Mouse (Mus musculus): ENCODE measurements around the gene Gsk3a. TPM values are rescaled to one million over a fixed set of nuclear protein-coding genes. Genes with fewer than 3 reads are reported as not detected.

Gsk3a gene
- total and polyA plus RNA-seq, 3 experiments = 45.8 to 76.1 (median 47.5) TPM

DNA sequence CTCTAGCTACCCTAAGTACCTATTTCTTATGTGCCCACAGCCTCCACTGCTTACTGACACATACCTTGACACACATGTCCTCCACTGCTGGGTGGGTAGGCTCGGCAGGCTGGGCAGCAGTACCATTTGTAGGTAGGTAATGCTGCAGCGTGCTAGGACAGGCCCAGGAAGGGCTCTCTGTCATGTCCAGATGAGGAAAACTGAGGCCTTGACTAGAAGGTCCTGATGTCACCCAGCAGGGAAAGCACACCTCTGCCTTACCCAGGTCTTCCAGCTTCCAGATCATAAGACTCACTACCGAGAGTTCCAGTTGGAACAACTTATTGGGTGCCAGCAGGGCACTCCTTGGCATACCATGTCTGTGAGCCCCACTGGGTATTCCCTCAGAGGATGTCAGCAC, 37.3 kb upstream of the Gsk3a start:
- Histone ChIP-seq H3K4me3 (replicated peaks in 1 of 3; ENCODE audit: low read depth in 2 of 3, low read length in 2 of 3, poor library complexity in 1 of 3) (no peak overlapping the region), H3K4me2 (ENCODE audit: insufficient read depth, low read depth, poor library complexity, severe bottlenecking) (no peak overlapping the region), H3K27ac (ENCODE audit: insufficient read depth, low read depth) (no peak overlapping the region), H3K79me2 (replicated peaks; ENCODE audit: control insufficient read depth, extremely low read depth, insufficient read depth, poor library complexity, severe bottlenecking) (no peaks in the 10 kb centered on the region), H3K36me3 (replicated peaks in 1 of 2; ENCODE audit: control insufficient read depth in 1 of 2, insufficient read depth in 1 of 2, low read length in 1 of 2) (peaks cover 30 to 59% of the 10 kb centered on the region in 2 experiments), H3K4me1 (ENCODE audit: control insufficient read depth in 1 of 2, insufficient read depth in 2 of 2) (peaks cover 50 to 77% of the 10 kb centered on the region in 2 experiments), H3K9ac (ENCODE audit: insufficient read depth, low read depth) (no peak overlapping the region), H3K27me3 (replicated peaks) (no peaks in the 10 kb centered on the region), H3K9me3 (replicated peaks; ENCODE audit: low read length) (no peaks in the 10 kb centered on the region)
- in situ Hi-C loops (cut with MboI; ENCODE audit: low pct_ligation_motif_present, low pct_unique_long_range_greater_than_20kb, low sequenced_read_pairs) (loop anchor here (5.0 to 10.0 kb wide), 3 partner anchors 33 to 143 kb away; no protein-coding TSS in a partner anchor), dilution Hi-C loops (cut with MboI; ENCODE audit: extremely low pct_ligation_motif_present, extremely low pct_unique_long_range_greater_than_20kb, low sequenced_read_pairs) (no loop called here)
- TF ChIP-seq SIN3A (IDR thresholded peaks at IDR 0.05; ENCODE audit: low read length) (no peak), PAX5 (IDR thresholded peaks at IDR 0.05; ENCODE audit: low read length) (no peak), RCOR1 (conservative IDR thresholded peaks at IDR 0.05; ENCODE audit: low read depth, low read length) (no peak), ZKSCAN1 (IDR thresholded peaks at IDR 0.05; ENCODE audit: borderline replicate concordance, low read depth, low read length) (no peak), GABPA (IDR thresholded peaks at IDR 0.05; ENCODE audit: insufficient replicate concordance, low read depth, low read length) (no peak)
- DNase-seq (ENCODE audit: extremely low read depth) = no peak

DNA sequence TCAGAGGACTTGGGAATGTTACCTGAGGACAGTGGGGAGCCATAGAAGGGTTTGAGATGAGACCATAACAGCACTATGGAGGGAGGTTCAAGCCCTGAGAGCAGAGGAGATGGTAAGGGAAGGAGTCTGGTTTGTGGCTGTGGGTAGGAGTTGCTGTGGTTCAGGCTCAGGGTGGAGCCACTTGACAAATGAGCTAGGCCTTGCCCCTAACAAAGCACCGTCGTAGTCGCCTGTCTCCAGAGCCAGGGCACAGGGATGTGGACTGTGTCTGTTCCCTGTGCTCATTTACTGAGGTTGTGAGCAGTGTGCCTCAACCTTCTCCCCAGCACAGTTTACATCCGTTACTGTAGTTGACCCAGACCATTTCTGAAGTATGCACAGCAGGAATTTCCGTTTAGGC, 36.9 kb upstream of the Gsk3a start:
- H3K36me3 ChIP-seq (replicated peaks in 1 of 2; ENCODE audit: control insufficient read depth in 1 of 2, insufficient read depth in 1 of 2, low read length in 1 of 2) = peaks cover 30 to 59% of the 10 kb centered on the region in 2 experiments
- no peak overlapping the region for H3K4me3 ChIP-seq (replicated peaks in 1 of 3; ENCODE audit: low read depth in 2 of 3, low read length in 2 of 3, poor library complexity in 1 of 3)
- no peak for DNase-seq (ENCODE audit: extremely low read depth)
- dilution Hi-C loops (cut with MboI; ENCODE audit: extremely low pct_ligation_motif_present, extremely low pct_unique_long_range_greater_than_20kb, low sequenced_read_pairs) (no loop called here), in situ Hi-C loops (cut with MboI; ENCODE audit: low pct_ligation_motif_present, low pct_unique_long_range_greater_than_20kb, low sequenced_read_pairs) (loop anchor here (10.0 kb wide), 1 partner anchor 90 kb away; no protein-coding TSS in a partner anchor)
- no peak for TF ChIP-seq TBP (conservative IDR thresholded peaks at IDR 0.05; ENCODE audit: low read depth, low read length)
- no peak for TF ChIP-seq PAX5 (IDR thresholded peaks at IDR 0.05; ENCODE audit: low read length)
- no peak for TF ChIP-seq JUN (IDR thresholded peaks at IDR 0.05; ENCODE audit: insufficient read depth, low read depth, low read length)
- no peak for TF ChIP-seq JUND (conservative IDR thresholded peaks at IDR 0.05; ENCODE audit: low read depth, low read length)
- H3K9me3 ChIP-seq (replicated peaks; ENCODE audit: low read length) = no peaks in the 10 kb centered on the region
- H3K27ac ChIP-seq (ENCODE audit: insufficient read depth, low read depth) = no peak overlapping the region
- no peaks in the 10 kb centered on the region for H3K27me3 ChIP-seq (replicated peaks)
- peaks cover 52 to 77% of the 10 kb centered on the region in 2 experiments for H3K4me1 ChIP-seq (ENCODE audit: control insufficient read depth in 1 of 2, insufficient read depth in 2 of 2)
- H3K4me2 ChIP-seq (ENCODE audit: insufficient read depth, low read depth, poor library complexity, severe bottlenecking) = no peak overlapping the region
- H3K79me2 ChIP-seq (replicated peaks; ENCODE audit: control insufficient read depth, extremely low read depth, insufficient read depth, poor library complexity, severe bottlenecking) = no peaks in the 10 kb centered on the region
- H3K9ac ChIP-seq (ENCODE audit: insufficient read depth, low read depth) = no peak overlapping the region

DNA sequence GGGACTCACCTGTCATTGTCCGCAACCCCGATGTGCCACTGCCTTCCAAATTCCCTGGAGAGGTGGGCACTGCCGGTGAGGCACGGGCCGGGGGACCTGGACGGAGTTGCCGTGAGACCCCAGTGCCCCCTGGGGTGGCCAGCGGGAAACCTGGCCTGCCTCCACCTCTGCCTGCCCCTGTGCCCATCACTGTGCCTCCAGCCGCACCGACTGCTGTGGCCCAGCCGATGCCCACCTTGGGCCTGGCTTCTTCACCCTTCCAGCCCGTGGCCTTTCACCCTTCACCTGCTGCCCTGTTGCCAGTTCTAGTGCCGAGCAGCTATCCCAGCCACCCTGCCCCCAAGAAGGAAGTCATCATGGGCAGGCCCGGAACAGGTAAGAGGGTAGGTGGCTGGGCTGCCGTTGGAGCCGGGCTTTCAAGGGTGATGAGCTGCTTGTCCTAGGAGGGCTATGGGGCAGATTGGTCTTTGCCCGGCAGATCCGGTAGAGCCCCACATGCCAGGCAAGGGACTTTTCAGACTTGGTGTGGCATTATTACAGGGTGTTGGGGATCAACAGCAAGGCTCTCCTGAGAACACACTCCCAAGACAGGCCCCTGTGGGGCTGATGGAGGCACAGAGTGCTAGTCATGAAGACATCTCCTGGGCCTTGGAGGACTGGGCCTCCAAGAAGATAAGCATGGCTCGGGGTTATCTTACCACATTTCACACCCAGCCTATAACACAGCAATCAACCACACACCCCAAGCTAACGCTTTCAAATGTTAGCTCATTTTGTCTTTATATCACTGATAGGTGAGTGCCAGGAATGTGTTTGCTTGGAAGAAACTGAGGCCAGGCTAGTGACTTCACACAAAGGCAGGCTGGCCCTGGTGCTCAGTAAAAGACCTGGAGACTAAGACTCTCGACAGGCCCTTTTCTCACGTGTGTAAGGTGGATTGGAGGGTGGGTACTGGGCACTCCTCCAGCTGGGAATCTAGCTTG, 35.9 kb upstream of the Gsk3a start:
- dilution Hi-C loops (cut with MboI; ENCODE audit: extremely low pct_ligation_motif_present, extremely low pct_unique_long_range_greater_than_20kb, low sequenced_read_pairs) (no loop called here), in situ Hi-C loops (cut with MboI; ENCODE audit: low pct_ligation_motif_present, low pct_unique_long_range_greater_than_20kb, low sequenced_read_pairs) (loop anchor here (10.0 kb wide), 1 partner anchor 89 kb away; no protein-coding TSS in a partner anchor)
- no peak overlapping the region for H3K4me3 ChIP-seq (replicated peaks in 1 of 3; ENCODE audit: low read depth in 2 of 3, low read length in 2 of 3, poor library complexity in 1 of 3)
- H3K27me3 ChIP-seq (replicated peaks) = no peaks in the 10 kb centered on the region
- no peaks in the 10 kb centered on the region for H3K9me3 ChIP-seq (replicated peaks; ENCODE audit: low read length)
- 0 out of 2 replicates have a peak, but pooled peaks cover 2% of the 10 kb centered on the region for H3K79me2 ChIP-seq (replicated peaks; ENCODE audit: control insufficient read depth, extremely low read depth, insufficient read depth, poor library complexity, severe bottlenecking)
- peaks cover 30 to 59% of the 10 kb centered on the region in 2 experiments for H3K36me3 ChIP-seq (replicated peaks in 1 of 2; ENCODE audit: control insufficient read depth in 1 of 2, insufficient read depth in 1 of 2, low read length in 1 of 2)
- H3K4me1 ChIP-seq (ENCODE audit: control insufficient read depth in 1 of 2, insufficient read depth in 2 of 2) = peaks cover 52 to 73% of the 10 kb centered on the region in 2 experiments
- H3K4me2 ChIP-seq (ENCODE audit: insufficient read depth, low read depth, poor library complexity, severe bottlenecking) = no peak overlapping the region
- TF ChIP-seq SMC3 (IDR thresholded peaks at IDR 0.05; ENCODE audit: low read depth, low read length) (no peak), PAX5 (IDR thresholded peaks at IDR 0.05; ENCODE audit: low read length) (no peak)
- DNase-seq (ENCODE audit: extremely low read depth) = no peak
- H3K9ac ChIP-seq (ENCODE audit: insufficient read depth, low read depth) = no peak overlapping the region
- no peak overlapping the region for H3K27ac ChIP-seq (ENCODE audit: insufficient read depth, low read depth)

Data from CH12.LX (cell line).